Mouse (Mus musculus) neural tube, embryonic 15.5 days (tissue): Measurements from ENCODE around the gene Macrod1. TPM values are rescaled to one million over a fixed set of nuclear protein-coding genes. Genes with fewer than 3 reads are reported as not detected.

Source experiments
- ATAC-seq: fragments of 200-750 bp; cut with Nextera tagmentation; 2 replicates; pipeline ENCODE4 v1.8.0; 2017; ENCODE audit warnings: mild to moderate bottlenecking, moderate TSS enrichment, moderate library complexity; ENCODE audit not compliant: low FRiP score
- H3K27ac ChIP-seq: fragments of 300-500 bp; sonication (generic); replicated peaks from 2 replicates; pipeline ENCODE4 v1.5.1; 2015; ENCODE audit warnings: mild to moderate bottlenecking, inconsistent platforms
- H3K27me3 ChIP-seq: fragments of 300-500 bp; sonication (generic); replicated peaks from 2 replicates; pipeline ENCODE4 v1.6.1; 2015; ENCODE audit warnings: inconsistent platforms
- H3K36me3 ChIP-seq: fragments of 300-500 bp; sonication (generic); 2 replicates; pipeline ENCODE4 v1.6.1; 2015; ENCODE audit warnings: inconsistent platforms
- H3K4me1 ChIP-seq: fragments of 300-500 bp; sonication (generic); 2 replicates; pipeline ENCODE4 v1.6.1; 2015; ENCODE audit warnings: inconsistent platforms
- H3K4me2 ChIP-seq: fragments of 300-500 bp; sonication (generic); 2 replicates; pipeline ENCODE4 v1.6.1; 2015; ENCODE audit warnings: inconsistent platforms, mild to moderate bottlenecking, moderate library complexity
- H3K4me3 ChIP-seq: fragments of 300-500 bp; sonication (generic); replicated peaks from 2 replicates; pipeline ENCODE4 v1.5.1; 2015; ENCODE audit warnings: mild to moderate bottlenecking, inconsistent platforms
- H3K9ac ChIP-seq: fragments of 300-500 bp; sonication (generic); replicated peaks from 2 replicates; pipeline ENCODE4 v1.6.1; 2015; ENCODE audit warnings: mild to moderate bottlenecking, inconsistent platforms
- H3K9me3 ChIP-seq: fragments of 300-500 bp; sonication (generic); replicated peaks from 2 replicates; pipeline ENCODE4 v1.6.1; 2016; ENCODE audit warnings: inconsistent platforms
- whole genome bisulfite sequencing: fragments of 180-500 bp; shearing (Covaris S2); methylation state at CpG from one replicate; pipeline ENCODE4 v1.1.7; 2015; ENCODE audit warnings: mixed read lengths; 5-methylcytosine and 5-hydroxymethylcytosine counted together
- polyA plus RNA-seq: library from polyadenylated mRNA; unstranded; fragments of >200 nt; fragmentation: Nextera tagmentation; extraction: Ambion mirVana; gene quantifications from 2 replicates; pipeline ENCODE4 v1.2.1, GENCODE M21; 2015

The Macrod1 gene
- polyA plus RNA-seq, 1 experiment from 2014 or later = 7.2 TPM

- Histone ChIP-seq H3K36me3 (no peaks in the 10 kb centered on the region), H3K4me3 (no peak overlapping the region), H3K4me1 (peaks cover 43% of the 10 kb centered on the region), H3K27ac (no peak overlapping the region), H3K27me3 (peaks cover 41% of the 10 kb centered on the region), H3K9ac (no peak overlapping the region), H3K4me2 (no peak overlapping the region), H3K9me3 (no peaks in the 10 kb centered on the region)
- ATAC-seq = no peak
- WGBS = 80% methylated on average over 8 of the region's 8 CpGs
These were observed 124.3 kb downstream of the Macrod1 start for GRCm38 (mm10) chr19:7180756-7181405.

GRCm38 (mm10) chr19:7181496-7181895, 124.9 kb downstream of the Macrod1 start:
- Histone ChIP-seq H3K9ac (no peak overlapping the region), H3K9me3 (no peaks in the 10 kb centered on the region), H3K4me2 (no peak overlapping the region), H3K4me3 (no peak overlapping the region), H3K4me1 (peaks cover 43% of the 10 kb centered on the region), H3K27ac (no peak overlapping the region), H3K36me3 (no peaks in the 10 kb centered on the region), H3K27me3 (peaks cover 43% of the 10 kb centered on the region)
- no peak for ATAC-seq
- 55% methylated on average over 7 of the region's 7 CpGs for WGBS

GRCm38 (mm10) chr19:7182273-7182949, 125.8 kb downstream of the Macrod1 start:
- Histone ChIP-seq H3K9me3 (no peaks in the 10 kb centered on the region), H3K27me3 (peaks cover 44% of the 10 kb centered on the region), H3K9ac (no peak overlapping the region), H3K36me3 (no peaks in the 10 kb centered on the region), H3K4me3 (no peak overlapping the region), H3K4me2 (peak overlapping the region; percentile 37), H3K27ac (no peak overlapping the region), H3K4me1 (peaks cover 47% of the 10 kb centered on the region)
- peak; percentile 48 for ATAC-seq
- 4% methylated on average over 23 of the region's 23 CpGs for WGBS

GRCm38 (mm10) chr19:7183419-7183818, 126.8 kb downstream of the Macrod1 start:
- no peak for ATAC-seq

GRCm38 (mm10) chr19:7185059-7185458, 128.4 kb downstream of the Macrod1 start:
- Histone ChIP-seq H3K9ac (no peak overlapping the region), H3K4me1 (peaks cover 56% of the 10 kb centered on the region), H3K9me3 (no peaks in the 10 kb centered on the region), H3K4me3 (no peak overlapping the region), H3K27ac (no peak overlapping the region), H3K4me2 (no peak overlapping the region), H3K27me3 (peaks cover 41% of the 10 kb centered on the region), H3K36me3 (no peaks in the 10 kb centered on the region)
- no peak for ATAC-seq
- WGBS = 34% methylated on average over 4 of the region's 4 CpGs

More at GRCm38 (mm10) chr19:7183419-7183818, 126.8 kb downstream of the Macrod1 start:
- Histone ChIP-seq H3K27ac (no peak overlapping the region), H3K9ac (no peak overlapping the region), H3K27me3 (peaks cover 43% of the 10 kb centered on the region), H3K36me3 (no peaks in the 10 kb centered on the region), H3K4me3 (no peak overlapping the region), H3K9me3 (no peaks in the 10 kb centered on the region), H3K4me1 (peaks cover 51% of the 10 kb centered on the region), H3K4me2 (no peak overlapping the region)
- 43% methylated on average over 11 of the region's 11 CpGs for WGBS

GRCm38 (mm10) chr19:7185715-7186291, 129.2 kb downstream of the Macrod1 start:
- H3K27me3 ChIP-seq = peaks cover 38% of the 10 kb centered on the region
- H3K4me2 ChIP-seq = peak overlapping the region; percentile 13; the same call in 1 of the 2 replicates
- no peak overlapping the region for H3K27ac ChIP-seq
- peaks cover 50% of the 10 kb centered on the region for H3K4me1 ChIP-seq
- WGBS = 6% methylated on average over 18 of the region's 18 CpGs
- H3K9me3 ChIP-seq = no peaks in the 10 kb centered on the region
- H3K36me3 ChIP-seq = no peaks in the 10 kb centered on the region
- no peak overlapping the region; the same call in 1 of the 2 replicates for H3K9ac ChIP-seq
- no peak overlapping the region for H3K4me3 ChIP-seq
- no peak for ATAC-seq

GRCm38 (mm10) chr19:7187157-7187556, 130.5 kb downstream of the Macrod1 start:
- WGBS = 43% methylated on average over 5 of the region's 5 CpGs
- H3K9ac ChIP-seq = no peak overlapping the region
- ATAC-seq = no peak
- H3K4me2 ChIP-seq = no peak overlapping the region
- H3K27ac ChIP-seq = no peak overlapping the region
- H3K4me1 ChIP-seq = peaks cover 43% of the 10 kb centered on the region
- H3K36me3 ChIP-seq = no peaks in the 10 kb centered on the region
- H3K27me3 ChIP-seq = peaks cover 37% of the 10 kb centered on the region
- no peak overlapping the region for H3K4me3 ChIP-seq
- H3K9me3 ChIP-seq = no peaks in the 10 kb centered on the region

- ATAC-seq = no peak
- no peaks in the 10 kb centered on the region for H3K9me3 ChIP-seq
- 78% methylated on average over 4 of the region's 4 CpGs for WGBS
These were observed 132.4 kb downstream of the Macrod1 start for GRCm38 (mm10) chr19:7189026-7189425.

GRCm38 (mm10) chr19:7190986-7191385, 134.4 kb downstream of the Macrod1 start:
- peaks cover 36% of the 10 kb centered on the region for H3K4me1 ChIP-seq
- no peak overlapping the region for H3K27ac ChIP-seq
- ATAC-seq = no peak
- 37% methylated on average over 5 of the region's 5 CpGs for WGBS
- no peaks in the 10 kb centered on the region for H3K9me3 ChIP-seq
- no peak overlapping the region for H3K4me3 ChIP-seq
- H3K9ac ChIP-seq = no peak overlapping the region
- H3K36me3 ChIP-seq = no peaks in the 10 kb centered on the region
- peaks cover 19% of the 10 kb centered on the region for H3K27me3 ChIP-seq
- no peak overlapping the region for H3K4me2 ChIP-seq

More at GRCm38 (mm10) chr19:7189026-7189425, 132.4 kb downstream of the Macrod1 start:
- H3K36me3 ChIP-seq = no peaks in the 10 kb centered on the region
- H3K27ac ChIP-seq = no peak overlapping the region
- H3K4me1 ChIP-seq = peaks cover 43% of the 10 kb centered on the region
- H3K27me3 ChIP-seq = peaks cover 29% of the 10 kb centered on the region
- H3K9ac ChIP-seq = no peak overlapping the region
- no peak overlapping the region for H3K4me2 ChIP-seq
- H3K4me3 ChIP-seq = no peak overlapping the region

- Histone ChIP-seq H3K36me3 (no peaks in the 10 kb centered on the region), H3K9ac (no peak overlapping the region), H3K9me3 (no peaks in the 10 kb centered on the region), H3K4me3 (no peak overlapping the region), H3K4me2 (no peak overlapping the region), H3K27me3 (peaks cover 18% of the 10 kb centered on the region), H3K4me1 (peaks cover 36% of the 10 kb centered on the region), H3K27ac (no peak overlapping the region)
- ATAC-seq = no peak
- 53% methylated on average over 6 of the region's 6 CpGs for WGBS
These were observed 135.0 kb downstream of the Macrod1 start for GRCm38 (mm10) chr19:7191639-7192038.

- Histone ChIP-seq H3K4me2 (no peak overlapping the region), H3K27ac (no peak overlapping the region), H3K27me3 (peaks cover 13% of the 10 kb centered on the region), H3K36me3 (peaks cover 4% of the 10 kb centered on the region; the same call in 1 of the 2 replicates), H3K4me1 (peaks cover 37% of the 10 kb centered on the region), H3K9me3 (no peaks in the 10 kb centered on the region), H3K9ac (no peak overlapping the region), H3K4me3 (no peak overlapping the region)
- no peak for ATAC-seq
- WGBS = 21% methylated on average over 2 of the region's 2 CpGs
These were observed 136.0 kb downstream of the Macrod1 start for GRCm38 (mm10) chr19:7192561-7192967.
